Mouse (Mus musculus): Measurements from ENCODE around the gene Usp44. TPM values are rescaled to one million over a fixed set of nuclear protein-coding genes. Genes with fewer than 3 reads are reported as not detected.
"Not testable (repeated sequence)": the region's sequence is repeated elsewhere in the genome, so short reads cannot be mapped to it uniquely, and the experiment has no call there.

Gene Usp44
- total RNA-seq, 2 experiments from 2014 or later = not detected

- intact Hi-C loops (cut with DNase I) = no loop called here
- peak in 1 of 2 experiments; percentile 62 for DNase-seq (ENCODE audit: extremely low spot score in 1 of 2, low spot score in 2 of 2)
These were observed 2.5 kb downstream of the Usp44 start for GRCm38 (mm10) chr10:93833699-93834393.

GRCm38 (mm10) chr10:93834394-93834745 is 3.0 kb downstream of the Usp44 start:
- intact Hi-C loops (cut with DNase I) = no loop called here
- DNase-seq (ENCODE audit: extremely low spot score in 1 of 2, low spot score in 2 of 2) = no peak

GRCm38 (mm10) chr10:93835115-93835514 is 3.8 kb downstream of the Usp44 start:
- intact Hi-C loops (cut with DNase I) = not testable (repeated sequence)

GRCm38 (mm10) chr10:93846706-93847105 is 15.4 kb downstream of the Usp44 start:
- intact Hi-C loops (cut with DNase I) = no loop called here
- DNase-seq (ENCODE audit: extremely low spot score in 1 of 2, low spot score in 2 of 2) = no peak

More at GRCm38 (mm10) chr10:93835115-93835514, 3.8 kb downstream of the Usp44 start:
- DNase-seq (ENCODE audit: extremely low spot score in 1 of 2, low spot score in 2 of 2) = not testable (repeated sequence)

GRCm38 (mm10) chr10:93855126-93855525 is 23.8 kb downstream of the Usp44 start:
- DNase-seq (ENCODE audit: extremely low spot score in 1 of 2, low spot score in 2 of 2) = no peak
- intact Hi-C loops (cut with DNase I) = no loop called here

GRCm38 (mm10) chr10:93856095-93856494 is 24.7 kb downstream of the Usp44 start:
- intact Hi-C loops (cut with DNase I) = no loop called here
- no peak for DNase-seq (ENCODE audit: extremely low spot score in 1 of 2, low spot score in 2 of 2)

- no peak for DNase-seq (ENCODE audit: extremely low spot score in 1 of 2, low spot score in 2 of 2)
- intact Hi-C loops (cut with DNase I) = loop anchor here (5.0 kb wide), 1 partner anchor 104 kb away; no protein-coding TSS in a partner anchor
These were observed 37.0 kb downstream of the Usp44 start for GRCm38 (mm10) chr10:93868401-93868800.

GRCm38 (mm10) chr10:93868886-93869285 is 37.5 kb downstream of the Usp44 start:
- intact Hi-C loops (cut with DNase I) = loop anchor here (5.0 kb wide), 1 partner anchor 103 kb away; no protein-coding TSS in a partner anchor
- no peak for DNase-seq (ENCODE audit: extremely low spot score in 1 of 2, low spot score in 2 of 2)

GRCm38 (mm10) chr10:93876772-93877171 is 45.4 kb downstream of the Usp44 start:
- DNase-seq (ENCODE audit: extremely low spot score in 1 of 2, low spot score in 2 of 2) = no peak
- intact Hi-C loops (cut with DNase I) = no loop called here

GRCm38 (mm10) chr10:93878732-93879131 is 47.4 kb downstream of the Usp44 start:
- no peak for DNase-seq (ENCODE audit: extremely low spot score in 1 of 2, low spot score in 2 of 2)

GRCm38 (mm10) chr10:93881918-93882317 is 50.6 kb downstream of the Usp44 start:
- intact Hi-C loops (cut with DNase I) = no loop called here
- no peak for DNase-seq (ENCODE audit: extremely low spot score in 1 of 2, low spot score in 2 of 2)

More at GRCm38 (mm10) chr10:93878732-93879131, 47.4 kb downstream of the Usp44 start:
- intact Hi-C loops (cut with DNase I) = no loop called here

- DNase-seq (ENCODE audit: extremely low spot score in 1 of 2, low spot score in 2 of 2) = no peak
- intact Hi-C loops (cut with DNase I) = no loop called here
These were observed 51.5 kb downstream of the Usp44 start for GRCm38 (mm10) chr10:93882738-93883364.

- DNase-seq (ENCODE audit: extremely low spot score in 1 of 2, low spot score in 2 of 2) = no peak
- intact Hi-C loops (cut with DNase I) = no loop called here
These were observed 54.6 kb downstream of the Usp44 start for GRCm38 (mm10) chr10:93885839-93886477.

GRCm38 (mm10) chr10:93888590-93888934 is 57.2 kb downstream of the Usp44 start:
- no peak for DNase-seq (ENCODE audit: extremely low spot score in 1 of 2, low spot score in 2 of 2)
- intact Hi-C loops (cut with DNase I) = no loop called here

GRCm38 (mm10) chr10:93888935-93889578 is 57.7 kb downstream of the Usp44 start:
- peak; percentile 40 to 72 for DNase-seq (ENCODE audit: extremely low spot score in 1 of 2, low spot score in 2 of 2)
- intact Hi-C loops (cut with DNase I) = no loop called here

GRCm38 (mm10) chr10:93889579-93889950 is 58.2 kb downstream of the Usp44 start:
- peak; percentile 83 to 94 for DNase-seq (ENCODE audit: extremely low spot score in 1 of 2, low spot score in 2 of 2)
- intact Hi-C loops (cut with DNase I) = no loop called here

GRCm38 (mm10) chr10:93889976-93890375 is 58.6 kb downstream of the Usp44 start:
- DNase-seq (ENCODE audit: extremely low spot score in 1 of 2, low spot score in 2 of 2) = peak; percentile 23 to 34
- intact Hi-C loops (cut with DNase I) = no loop called here

GRCm38 (mm10) chr10:93890565-93890964 is 59.2 kb downstream of the Usp44 start:
- no peak for DNase-seq (ENCODE audit: extremely low spot score in 1 of 2, low spot score in 2 of 2)
- intact Hi-C loops (cut with DNase I) = no loop called here

GRCm38 (mm10) chr10:93891031-93891430 is 59.7 kb downstream of the Usp44 start:
- no peak for DNase-seq (ENCODE audit: extremely low spot score in 1 of 2, low spot score in 2 of 2)

GRCm38 (mm10) chr10:93892551-93892950 is 61.2 kb downstream of the Usp44 start:
- DNase-seq (ENCODE audit: extremely low spot score in 1 of 2, low spot score in 2 of 2) = no peak
- intact Hi-C loops (cut with DNase I) = no loop called here

More at GRCm38 (mm10) chr10:93891031-93891430, 59.7 kb downstream of the Usp44 start:
- intact Hi-C loops (cut with DNase I) = no loop called here

Measured in left cerebral cortex, postnatal 10 days (tissue).